Mouse (Mus musculus) hindbrain, postnatal 0 days (tissue): ENCODE measurements around the gene Dnajc3. TPM values are rescaled to one million over a fixed set of nuclear protein-coding genes. Genes with fewer than 3 reads are reported as not detected.

Experiments used
- ATAC-seq: fragments of 200-750 bp; cut with Nextera tagmentation; 2 replicates; pipeline ENCODE4 v1.8.0; 2017; ENCODE audit warnings: mild to moderate bottlenecking, moderate TSS enrichment, moderate library complexity
- DNase-seq: peaks from one replicate; pipeline ENCODE4 v3.0.0-alpha.2; 2015; ENCODE audit warnings: low spot score
- H3K27ac ChIP-seq: fragments of 300-500 bp; sonication (generic); 2 replicates; pipeline ENCODE4 v1.5.1; 2014; ENCODE audit warnings: mild to moderate bottlenecking
- H3K27me3 ChIP-seq: fragments of 300-500 bp; sonication (generic); 2 replicates; pipeline ENCODE4 v1.6.1; 2014; ENCODE audit warnings: low read length, mixed read lengths; ENCODE audit not compliant: insufficient read depth
- H3K36me3 ChIP-seq: fragments of 300-500 bp; sonication (generic); 2 replicates; pipeline ENCODE4 v1.6.1; 2014; ENCODE audit warnings: low read length, mixed read lengths; ENCODE audit not compliant: insufficient read depth
- H3K4me1 ChIP-seq: fragments of 300-500 bp; sonication (generic); 2 replicates; pipeline ENCODE4 v1.6.1; 2014; ENCODE audit warnings: antibody characterized with exemption, low read length, mixed read lengths; ENCODE audit not compliant: insufficient read depth
- H3K4me2 ChIP-seq: fragments of 300-500 bp; sonication (generic); 2 replicates; pipeline ENCODE4 v1.6.1; 2014; ENCODE audit warnings: low read depth, mild to moderate bottlenecking, low read length, moderate library complexity, mixed read lengths
- H3K4me3 ChIP-seq: fragments of 300-500 bp; sonication (generic); 2 replicates; pipeline ENCODE4 v1.5.1; 2014; ENCODE audit warnings: low read length
- H3K9ac ChIP-seq: fragments of 300-500 bp; sonication (generic); replicated peaks from 2 replicates; pipeline ENCODE4 v1.6.1; 2014; ENCODE audit warnings: mild to moderate bottlenecking, low read length, moderate library complexity, mixed read lengths
- H3K9me3 ChIP-seq: fragments of 300-500 bp; sonication (generic); 2 replicates; pipeline ENCODE4 v1.6.1; 2016; ENCODE audit warnings: low read length, mixed read lengths
- CTCF ChIP-seq: IDR thresholded peaks from 2 replicates; pipeline ENCODE4 v1.5.1; 2016; ENCODE audit warnings: antibody characterized with exemption, control low read depth, low read depth
- WGBS: fragments of 180-500 bp; shearing (Covaris S2); extraction: QIAGEN DNeasy Blood & Tissue Kit; methylation state at CpG from one replicate; pipeline ENCODE4 v1.1.7; 2014; 5-methylcytosine and 5-hydroxymethylcytosine counted together
- polyA plus RNA-seq: library from polyadenylated mRNA; unstranded; fragments of >200 nt; fragmentation: Nextera tagmentation; extraction: Ambion mirVana; gene quantifications from 2 replicates; pipeline ENCODE4 v1.2.1, GENCODE M21; 2015
- total RNA-seq: library from RNA; depleted of rRNA; stranded (reverse); fragments of >200 nt; gene quantifications from 2 replicates; pipeline ENCODE4 v1.2.3, GENCODE M21; 2014

Dnajc3 gene
- total and polyA plus RNA-seq, 2 experiments from 2014 or later: 16.7 to 22.8 TPM

DNA sequence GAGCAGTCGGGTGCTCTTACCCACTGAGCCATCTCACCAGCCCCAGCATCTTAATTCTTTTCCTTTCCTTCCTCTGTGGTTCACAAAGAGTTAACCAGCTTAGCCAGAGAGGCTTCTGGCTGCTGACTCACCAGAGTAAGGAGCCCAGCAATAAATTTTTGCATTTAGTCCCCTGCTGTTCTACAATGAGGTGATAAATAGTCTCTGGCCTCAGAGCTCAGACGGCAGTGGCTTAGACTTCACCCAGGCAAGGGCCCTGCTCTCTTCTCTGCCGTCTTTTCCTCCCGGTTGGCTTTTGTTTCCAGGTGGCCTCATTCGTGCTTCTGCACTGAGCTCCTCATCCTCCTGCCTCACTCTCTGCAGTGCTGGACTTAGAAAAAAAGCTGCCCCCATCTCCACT, 68.1 kb downstream of the Dnajc3 start:
- no peak for ATAC-seq
- peak overlapping the region; percentile 91 for H3K4me2 ChIP-seq
- no peaks in the 10 kb centered on the region for H3K9me3 ChIP-seq
- H3K4me1 ChIP-seq: no peaks in the 10 kb centered on the region
- peak overlapping the region; percentile 56 for H3K27ac ChIP-seq
- peak; percentile 40 for DNase-seq
- H3K4me3 ChIP-seq: peak overlapping the region; percentile 45; the same call in 1 of the 2 replicates
- H3K36me3 ChIP-seq: peaks cover 4% of the 10 kb centered on the region
- no peaks in the 10 kb centered on the region for H3K27me3 ChIP-seq
- H3K9ac ChIP-seq: 0 out of 2 replicates have a peak overlapping the region, but pooled peaks have one; percentile 51
- no peak for TF ChIP-seq CTCF
- WGBS: 11% methylated on average over 5 of the region's 5 CpGs

DNA sequence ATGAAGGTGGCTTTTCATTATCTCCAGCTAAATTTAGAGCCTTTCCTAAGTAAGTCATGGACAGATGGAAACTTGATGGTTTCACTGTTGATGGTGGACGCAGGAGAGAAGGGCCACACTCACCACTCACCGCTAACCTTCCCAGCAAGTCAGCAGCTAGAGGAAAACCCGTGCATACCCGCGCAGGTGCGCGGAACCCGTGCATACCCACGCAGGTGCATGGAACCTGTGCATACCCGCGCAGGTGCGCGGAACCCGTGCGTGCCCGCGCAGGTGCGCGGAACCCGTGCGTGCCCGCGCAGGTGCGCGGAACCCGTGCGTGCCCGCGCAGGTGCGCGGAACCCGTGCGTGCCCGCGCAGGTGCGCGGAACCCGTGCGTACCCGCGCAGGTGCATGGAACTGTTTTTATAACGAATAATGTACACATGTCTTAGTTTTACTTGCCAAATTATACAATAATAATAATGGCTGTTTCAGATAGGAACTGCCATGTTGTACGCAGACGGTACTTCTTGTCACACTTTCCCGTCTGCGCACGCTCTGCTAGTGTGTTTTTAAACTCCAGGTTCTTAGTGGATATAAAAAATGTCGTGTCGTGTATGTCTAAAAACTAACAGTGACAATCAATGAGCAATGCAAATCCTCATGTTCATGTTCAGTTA, 68.8 kb downstream of the Dnajc3 start:
- Histone ChIP-seq H3K4me3 (peak overlapping the region; percentile 45), H3K27me3 (no peaks in the 10 kb centered on the region), H3K9ac (peak overlapping the region; percentile 51), H3K4me1 (no peaks in the 10 kb centered on the region), H3K27ac (peak overlapping the region; percentile 76), H3K9me3 (no peaks in the 10 kb centered on the region), H3K36me3 (peaks cover under 1% of the 10 kb centered on the region; the same call in 1 of the 2 replicates), H3K4me2 (peak overlapping the region; percentile 91)
- WGBS: 1% methylated on average over 49 of the region's 49 CpGs
- DNase-seq (peak; percentile 56), ATAC-seq (peak; percentile 22; the same call in 1 of the 2 replicates)
- no peak for TF ChIP-seq CTCF

DNA sequence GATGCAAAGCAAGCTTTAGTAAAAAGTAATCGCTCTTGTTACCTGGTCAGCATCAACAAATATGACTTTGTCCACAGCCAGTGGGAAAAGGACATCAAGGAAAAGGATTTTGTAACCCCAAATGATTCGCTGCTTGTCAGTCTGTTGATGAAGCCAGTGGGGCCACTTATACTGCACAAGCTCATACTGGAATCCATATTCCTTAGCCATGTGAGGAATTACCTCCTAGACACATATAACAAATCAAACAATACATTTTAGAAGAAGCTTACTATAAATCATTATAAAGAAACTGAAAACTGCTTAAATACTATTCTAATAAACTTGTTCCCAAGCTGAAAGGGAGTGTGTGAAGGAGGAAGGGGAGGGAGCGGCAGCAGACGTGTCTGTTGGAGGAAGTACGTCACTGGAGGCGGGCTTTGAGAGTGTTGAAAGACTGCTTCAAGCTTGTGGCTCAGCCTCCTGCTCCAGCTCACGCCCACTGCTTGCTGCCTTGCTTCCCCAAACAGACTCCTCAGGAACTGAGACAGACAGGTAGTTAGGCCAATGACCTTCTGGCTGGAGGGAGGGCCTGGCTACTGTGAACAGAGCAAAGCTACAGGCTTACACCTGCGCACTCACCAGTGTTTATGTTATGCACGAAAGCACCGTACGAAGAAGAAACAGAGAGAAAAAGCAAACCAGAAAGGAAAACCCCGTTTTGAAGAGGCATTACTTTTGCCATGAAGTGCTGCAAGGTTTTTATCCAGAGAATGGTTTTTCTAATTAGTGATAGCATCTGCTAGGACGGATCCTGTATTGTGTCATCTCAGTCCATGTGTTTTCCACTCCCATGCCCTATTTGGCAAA, 69.6 kb downstream of the Dnajc3 start:
- no peak for TF ChIP-seq CTCF
- whole genome bisulfite sequencing: under 1% methylated on average over 13 of the region's 13 CpGs
- Histone ChIP-seq H3K27me3 (no peaks in the 10 kb centered on the region), H3K4me1 (no peaks in the 10 kb centered on the region), H3K9me3 (no peaks in the 10 kb centered on the region), H3K36me3 (peaks cover 6% of the 10 kb centered on the region; the same call in 1 of the 2 replicates), H3K27ac (peak overlapping the region; percentile 76), H3K4me3 (peak overlapping the region; percentile 45), H3K4me2 (peak overlapping the region; percentile 91), H3K9ac (peak overlapping the region; percentile 51)
- ATAC-seq: peak; percentile 99
- DNase-seq: peak; percentile 99

DNA sequence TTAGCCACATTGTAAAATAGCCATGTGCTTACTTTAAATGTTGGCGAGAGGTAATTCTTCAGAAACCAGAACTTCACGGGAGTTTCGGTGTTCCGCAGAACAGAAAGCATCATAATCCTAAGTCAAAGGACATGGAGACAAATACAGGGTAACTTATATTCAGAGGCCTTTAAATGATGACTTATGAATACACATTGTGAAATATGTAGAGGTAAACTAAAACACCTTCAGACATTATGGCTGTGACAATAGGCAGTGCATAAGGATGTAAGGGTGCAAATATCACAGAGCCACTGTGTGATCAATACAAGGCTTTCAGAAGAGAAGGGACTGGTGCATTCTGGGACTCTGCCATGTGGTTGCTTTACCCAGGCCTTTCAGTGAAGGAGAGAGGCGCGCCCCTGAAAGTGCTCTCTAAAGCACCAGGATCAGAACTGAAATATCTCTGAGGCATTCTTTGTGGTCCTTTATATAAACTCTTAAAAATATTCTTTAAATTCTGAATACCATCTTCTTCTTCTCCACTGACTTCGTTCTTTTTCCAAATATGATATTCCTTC, 70.3 kb downstream of the Dnajc3 start:
- Histone ChIP-seq H3K27me3 (no peaks in the 10 kb centered on the region), H3K4me1 (no peaks in the 10 kb centered on the region), H3K4me3 (peak overlapping the region; percentile 45), H3K27ac (peak overlapping the region; percentile 76; the same call in 1 of the 2 replicates), H3K9me3 (no peaks in the 10 kb centered on the region), H3K36me3 (peaks cover 9% of the 10 kb centered on the region; the same call in 1 of the 2 replicates), H3K4me2 (peak overlapping the region; percentile 91), H3K9ac (peak overlapping the region; percentile 33; the same call in 1 of the 2 replicates)
- no peak for TF ChIP-seq CTCF
- no peak for ATAC-seq
- 54% methylated on average over 7 of the region's 7 CpGs for WGBS
- no peak for DNase-seq

GRCm38 (mm10) chr14:119009531-119009930, 71.8 kb downstream of the Dnajc3 start:
- no peak overlapping the region for H3K4me3 ChIP-seq
- 94% methylated on average over 2 of the region's 2 CpGs for WGBS
- DNase-seq: no peak
- no peaks in the 10 kb centered on the region for H3K9me3 ChIP-seq
- no peak overlapping the region for H3K4me2 ChIP-seq
- no peak for ATAC-seq
- no peaks in the 10 kb centered on the region for H3K4me1 ChIP-seq
- no peak overlapping the region for H3K27ac ChIP-seq
- H3K9ac ChIP-seq: no peak overlapping the region
- H3K36me3 ChIP-seq: peaks cover 9% of the 10 kb centered on the region; the same call in 1 of the 2 replicates
- no peaks in the 10 kb centered on the region for H3K27me3 ChIP-seq
- no peak for TF ChIP-seq CTCF

GRCm38 (mm10) chr14:119012607-119013431, 75.0 kb downstream of the Dnajc3 start:
- TF ChIP-seq CTCF: peak; percentile 45
- Histone ChIP-seq H3K4me2 (peak overlapping the region; percentile 37), H3K4me3 (peak overlapping the region; percentile 2; the same call in 1 of the 2 replicates), H3K36me3 (peaks cover 9% of the 10 kb centered on the region; the same call in 1 of the 2 replicates), H3K4me1 (no peaks in the 10 kb centered on the region), H3K9ac (no peak overlapping the region), H3K27ac (peak overlapping the region; percentile 58), H3K27me3 (no peaks in the 10 kb centered on the region), H3K9me3 (no peaks in the 10 kb centered on the region)
- 57% methylated on average over 23 of the region's 23 CpGs for WGBS
- ATAC-seq (peak; percentile 92), DNase-seq (peak; percentile 91)
